Mouse (Mus musculus): ENCODE results near the gene Slc27a1. TPM values are rescaled to one million over a fixed set of nuclear protein-coding genes. Genes with fewer than 3 reads are reported as not detected.
A peak's percentile ranks its signal among the peaks of the same experiment; 100 is the strongest.

The Slc27a1 gene
- total and polyA plus RNA-seq, 2 experiments, result 7.2 to 15.7 TPM

- 4% methylated on average over 32 of the region's 32 CpGs for WGBS
- Histone ChIP-seq H3K4me1 (ENCODE audit: control insufficient read depth, insufficient read depth, low read length) (no peaks in the 10 kb centered on the region; the same call in 1 of the 2 replicates), H3K27me3 (ENCODE audit: control insufficient read depth, insufficient read depth, low read length) (0 out of 2 replicates have a peak, but pooled peaks cover 3% of the 10 kb centered on the region), H3K9ac (ENCODE audit: low read depth, low read length) (no peak overlapping the region), H3K27ac (replicated peaks; ENCODE audit: insufficient read depth, low read depth, low read length) (no peak overlapping the region), H3K4me3 (ENCODE audit: insufficient read depth, low read depth, low read length) (peak overlapping the region; percentile 1; the same call in 1 of the 2 replicates), H3K36me3 (ENCODE audit: control insufficient read depth, insufficient read depth, low read length) (no peaks in the 10 kb centered on the region), H3K79me2 (ENCODE audit: control insufficient read depth, insufficient read depth, low read length) (no peaks in the 10 kb centered on the region)
- peak; percentile 77 for DNase-seq (ENCODE audit: extremely low read depth, low read depth, low spot score)
- TF ChIP-seq POLR2A (IDR thresholded peaks at IDR 0.05; ENCODE audit: extremely low read depth, insufficient read depth, low read length), result no peak
- TF ChIP-seq CTCF (IDR thresholded peaks at IDR 0.05; ENCODE audit: low read depth, low read length), result no peak
These were observed 34.1 kb downstream of the Slc27a1 start for GRCm38 (mm10) chr8:71602666-71603334.

GRCm38 (mm10) chr8:71604021-71604420, 35.3 kb downstream of the Slc27a1 start:
- no peaks in the 10 kb centered on the region for H3K36me3 ChIP-seq (ENCODE audit: control insufficient read depth, insufficient read depth, low read length)
- 84% methylated on average over 7 of the region's 7 CpGs for WGBS
- no peak overlapping the region for H3K4me3 ChIP-seq (ENCODE audit: insufficient read depth, low read depth, low read length)
- H3K4me1 ChIP-seq (ENCODE audit: control insufficient read depth, insufficient read depth, low read length), result no peaks in the 10 kb centered on the region; the same call in 1 of the 2 replicates
- no peaks in the 10 kb centered on the region for H3K79me2 ChIP-seq (ENCODE audit: control insufficient read depth, insufficient read depth, low read length)
- 0 out of 2 replicates have a peak, but pooled peaks cover 3% of the 10 kb centered on the region for H3K27me3 ChIP-seq (ENCODE audit: control insufficient read depth, insufficient read depth, low read length)
- TF ChIP-seq POLR2A (IDR thresholded peaks at IDR 0.05; ENCODE audit: extremely low read depth, insufficient read depth, low read length), result no peak
- TF ChIP-seq CTCF (IDR thresholded peaks at IDR 0.05; ENCODE audit: low read depth, low read length), result no peak
- no peak overlapping the region for H3K9ac ChIP-seq (ENCODE audit: low read depth, low read length)
- no peak for DNase-seq (ENCODE audit: extremely low read depth, low read depth, low spot score)
- no peak overlapping the region for H3K27ac ChIP-seq (replicated peaks; ENCODE audit: insufficient read depth, low read depth, low read length)

GRCm38 (mm10) chr8:71610822-71611651, 42.4 kb downstream of the Slc27a1 start, which contains the start of gene Colgalt1:
Gene Colgalt1 (plus strand): TSS chr8:71610998.
- TF ChIP-seq CTCF (IDR thresholded peaks at IDR 0.05; ENCODE audit: low read depth, low read length) (no peak; the same call in 1 of the 2 replicates), POLR2A (IDR thresholded peaks at IDR 0.05; ENCODE audit: extremely low read depth, insufficient read depth, low read length) (peak; percentile 58; the same call in 1 of the 2 replicates)
- 0 out of 2 replicates have a peak, but pooled peaks cover 3% of the 10 kb centered on the region for H3K36me3 ChIP-seq (ENCODE audit: control insufficient read depth, insufficient read depth, low read length)
- H3K27me3 ChIP-seq (ENCODE audit: control insufficient read depth, insufficient read depth, low read length), result no peaks in the 10 kb centered on the region
- peak within 1 kb of the TSS; percentile 88 for H3K4me3 ChIP-seq (ENCODE audit: insufficient read depth, low read depth, low read length)
- H3K9ac ChIP-seq (ENCODE audit: low read depth, low read length), result peak within 1 kb of the TSS; percentile 90
- peaks cover 4% of the 10 kb centered on the region; the same call in 1 of the 2 replicates for H3K79me2 ChIP-seq (ENCODE audit: control insufficient read depth, insufficient read depth, low read length)
- DNase-seq (ENCODE audit: extremely low read depth, low read depth, low spot score), result peak; percentile 97
- peaks cover 7% of the 10 kb centered on the region for H3K4me1 ChIP-seq (ENCODE audit: control insufficient read depth, insufficient read depth, low read length)
- under 1% methylated on average over 82 of the region's 82 CpGs for WGBS
- peak within 1 kb of the TSS; percentile 77 for H3K27ac ChIP-seq (replicated peaks; ENCODE audit: insufficient read depth, low read depth, low read length)

GRCm38 (mm10) chr8:71612141-71612540, 43.5 kb downstream of the Slc27a1 start:
- H3K27me3 ChIP-seq (ENCODE audit: control insufficient read depth, insufficient read depth, low read length), result no peaks in the 10 kb centered on the region
- peaks cover 4% of the 10 kb centered on the region; the same call in 1 of the 2 replicates for H3K79me2 ChIP-seq (ENCODE audit: control insufficient read depth, insufficient read depth, low read length)
- peak; percentile 78 for DNase-seq (ENCODE audit: extremely low read depth, low read depth, low spot score)
- H3K9ac ChIP-seq (ENCODE audit: low read depth, low read length), result peak overlapping the region; percentile 90
- 11% methylated on average over 5 of the region's 5 CpGs for WGBS
- H3K4me1 ChIP-seq (ENCODE audit: control insufficient read depth, insufficient read depth, low read length), result peaks cover 7% of the 10 kb centered on the region
- peak overlapping the region; percentile 77 for H3K27ac ChIP-seq (replicated peaks; ENCODE audit: insufficient read depth, low read depth, low read length)
- 0 out of 2 replicates have a peak, but pooled peaks cover 3% of the 10 kb centered on the region for H3K36me3 ChIP-seq (ENCODE audit: control insufficient read depth, insufficient read depth, low read length)
- H3K4me3 ChIP-seq (ENCODE audit: insufficient read depth, low read depth, low read length), result peak overlapping the region; percentile 88
- TF ChIP-seq POLR2A (IDR thresholded peaks at IDR 0.05; ENCODE audit: extremely low read depth, insufficient read depth, low read length) (no peak), CTCF (IDR thresholded peaks at IDR 0.05; ENCODE audit: low read depth, low read length) (no peak)

- TF ChIP-seq POLR2A (IDR thresholded peaks at IDR 0.05; ENCODE audit: extremely low read depth, insufficient read depth, low read length) (no peak), CTCF (IDR thresholded peaks at IDR 0.05; ENCODE audit: low read depth, low read length) (no peak)
- 70% methylated on average over 4 of the region's 4 CpGs for WGBS
- H3K36me3 ChIP-seq (ENCODE audit: control insufficient read depth, insufficient read depth, low read length), result peaks cover 7% of the 10 kb centered on the region; the same call in 1 of the 2 replicates
These were observed 44.7 kb downstream of the Slc27a1 start for GRCm38 (mm10) chr8:71613418-71613817.

More at GRCm38 (mm10) chr8:71613418-71613817, 44.7 kb downstream of the Slc27a1 start:
- H3K4me3 ChIP-seq (ENCODE audit: insufficient read depth, low read depth, low read length), result no peak overlapping the region
- H3K27ac ChIP-seq (replicated peaks; ENCODE audit: insufficient read depth, low read depth, low read length), result no peak overlapping the region
- H3K9ac ChIP-seq (ENCODE audit: low read depth, low read length), result no peak overlapping the region
- no peaks in the 10 kb centered on the region for H3K27me3 ChIP-seq (ENCODE audit: control insufficient read depth, insufficient read depth, low read length)
- peak; percentile 33 for DNase-seq (ENCODE audit: extremely low read depth, low read depth, low spot score)
- peaks cover 4% of the 10 kb centered on the region; the same call in 1 of the 2 replicates for H3K79me2 ChIP-seq (ENCODE audit: control insufficient read depth, insufficient read depth, low read length)
- peaks cover 7% of the 10 kb centered on the region for H3K4me1 ChIP-seq (ENCODE audit: control insufficient read depth, insufficient read depth, low read length)

Measured in liver, adult 2 months (tissue).